Mouse (Mus musculus) hindbrain, embryonic 14.5 days (tissue): ENCODE results near the gene Nlrc3. TPM values are rescaled to one million over a fixed set of nuclear protein-coding genes. Genes with fewer than 3 reads are reported as not detected.
"Not testable (repeated sequence)": the region's sequence is repeated elsewhere in the genome, so short reads cannot be mapped to it uniquely, and the experiment has no call there.

Experiments
- ATAC-seq: fragments of 200-750 bp; cut with Nextera tagmentation; 2 replicates; pipeline ENCODE4 v1.8.0; 2017; ENCODE audit warnings: moderate number of reproducible peaks, mild to moderate bottlenecking, moderate TSS enrichment, moderate library complexity; ENCODE audit not compliant: low FRiP score
- DNase-seq: peaks from one replicate; pipeline ENCODE4 v3.0.0-alpha.2; 2015; ENCODE audit warnings: low spot score
- H3K27ac ChIP-seq: fragments of 300-500 bp; sonication (generic); 2 replicates; pipeline ENCODE4 v1.5.1; 2014; ENCODE audit warnings: mild to moderate bottlenecking, moderate library complexity
- H3K27me3 ChIP-seq: fragments of 300-500 bp; sonication (generic); 2 replicates; pipeline ENCODE4 v1.6.1; 2014; ENCODE audit warnings: mild to moderate bottlenecking, low read length, mixed read lengths; ENCODE audit not compliant: control insufficient read depth, insufficient read depth
- H3K36me3 ChIP-seq: fragments of 300-500 bp; sonication (generic); replicated peaks from 2 replicates; pipeline ENCODE4 v1.6.1; 2014; ENCODE audit not compliant: control insufficient read depth, insufficient read depth
- H3K4me1 ChIP-seq: fragments of 300-500 bp; sonication (generic); replicated peaks from 2 replicates; pipeline ENCODE4 v1.6.1; 2014; ENCODE audit warnings: antibody characterized with exemption, low read length, mixed read lengths; ENCODE audit not compliant: control insufficient read depth, insufficient read depth
- H3K4me2 ChIP-seq: fragments of 300-500 bp; sonication (generic); replicated peaks from 2 replicates; pipeline ENCODE4 v1.6.1; 2014; ENCODE audit warnings: mild to moderate bottlenecking, moderate library complexity
- H3K4me3 ChIP-seq: fragments of 300-500 bp; sonication (generic); replicated peaks from 2 replicates; pipeline ENCODE4 v1.5.1; 2014; ENCODE audit warnings: mild to moderate bottlenecking, low read length
- H3K9ac ChIP-seq: fragments of 300-500 bp; sonication (generic); 2 replicates; pipeline ENCODE4 v1.6.1; 2014
- H3K9me3 ChIP-seq: fragments of 300-500 bp; sonication (generic); 2 replicates; pipeline ENCODE4 v1.6.1; 2016; ENCODE audit warnings: low read length; ENCODE audit not compliant: control insufficient read depth
- WGBS: fragments of 180-500 bp; shearing (Covaris S2); extraction: QIAGEN DNeasy Blood & Tissue Kit; methylation state at CpG from one replicate; pipeline ENCODE4 v1.1.7; 2014; 5-methylcytosine and 5-hydroxymethylcytosine counted together
- polyA plus RNA-seq: library from polyadenylated mRNA; unstranded; fragments of >200 nt; fragmentation: Nextera tagmentation; extraction: Ambion mirVana; gene quantifications from 2 replicates; pipeline ENCODE4 v1.2.1, GENCODE M21; 2014

Gene Nlrc3
- polyA plus RNA-seq, 1 experiment from 2014 or later, result 1.0 TPM

DNA sequence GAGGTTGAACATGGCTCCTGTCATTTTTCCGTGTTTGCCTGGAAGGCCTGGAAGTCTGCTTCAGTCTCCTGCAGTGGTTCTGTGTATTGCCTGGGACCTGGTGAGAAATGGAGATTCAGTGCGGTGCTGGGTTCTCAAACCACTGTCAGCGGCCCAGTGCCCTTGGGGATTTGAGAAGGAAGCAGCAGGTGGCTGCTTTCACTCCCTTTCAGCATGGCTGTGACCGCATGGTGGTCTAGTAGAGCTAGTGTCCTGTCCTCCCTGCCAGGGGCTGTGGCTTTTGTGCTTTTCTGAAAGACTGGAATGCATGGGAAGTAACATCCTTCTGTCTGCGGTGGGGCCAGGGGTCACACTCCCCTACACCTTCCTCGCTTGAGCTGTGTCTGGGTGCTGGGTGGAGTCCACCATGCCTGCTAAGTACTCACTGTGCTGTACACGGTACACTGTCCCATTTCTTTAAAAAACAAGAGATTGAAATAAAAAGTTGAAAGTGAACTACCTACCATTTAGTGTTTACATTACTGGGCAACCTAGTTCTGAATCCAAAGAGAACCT, 6.8 kb upstream of the Nlrc3 start:
- H3K4me1 ChIP-seq, result no peaks in the 10 kb centered on the region
- DNase-seq (no peak), ATAC-seq (no peak)
- H3K27ac ChIP-seq, result no peak overlapping the region
- H3K36me3 ChIP-seq, result peaks cover 100% of the 10 kb centered on the region
- no peak overlapping the region for H3K4me3 ChIP-seq
- WGBS, result 40% methylated on average over 7 of the region's 7 CpGs
- H3K4me2 ChIP-seq, result no peak overlapping the region
- H3K27me3 ChIP-seq, result no peaks in the 10 kb centered on the region
- no peak overlapping the region for H3K9ac ChIP-seq
- H3K9me3 ChIP-seq, result no peaks in the 10 kb centered on the region

DNA sequence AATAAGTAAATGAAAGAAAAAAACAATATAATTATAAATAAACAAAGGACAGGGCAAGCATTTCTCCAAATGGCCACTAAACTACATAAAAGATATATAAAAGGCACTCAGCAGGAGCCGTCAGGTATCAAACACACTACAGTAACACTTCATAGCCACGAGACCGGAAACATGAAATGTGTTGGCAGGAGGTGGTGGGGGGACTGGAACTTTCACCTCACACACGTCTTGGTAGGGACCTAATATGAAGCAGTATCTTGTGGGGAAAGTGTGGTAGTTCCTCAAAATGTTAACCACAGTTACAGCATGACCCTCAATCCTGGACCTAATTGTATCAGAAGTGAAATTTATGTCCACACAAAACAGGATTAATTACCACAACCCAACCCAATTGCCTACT, 5.7 kb upstream of the Nlrc3 start:
- Histone ChIP-seq H3K9me3 (no peaks in the 10 kb centered on the region), H3K27ac (no peak overlapping the region), H3K36me3 (peaks cover 97% of the 10 kb centered on the region), H3K4me2 (no peak overlapping the region), H3K4me1 (no peaks in the 10 kb centered on the region), H3K9ac (no peak overlapping the region), H3K27me3 (no peaks in the 10 kb centered on the region), H3K4me3 (no peak overlapping the region)
- DNase-seq, result no peak
- no peak for ATAC-seq
- WGBS, result 95% methylated on average over 4 of the region's 4 CpGs

DNA sequence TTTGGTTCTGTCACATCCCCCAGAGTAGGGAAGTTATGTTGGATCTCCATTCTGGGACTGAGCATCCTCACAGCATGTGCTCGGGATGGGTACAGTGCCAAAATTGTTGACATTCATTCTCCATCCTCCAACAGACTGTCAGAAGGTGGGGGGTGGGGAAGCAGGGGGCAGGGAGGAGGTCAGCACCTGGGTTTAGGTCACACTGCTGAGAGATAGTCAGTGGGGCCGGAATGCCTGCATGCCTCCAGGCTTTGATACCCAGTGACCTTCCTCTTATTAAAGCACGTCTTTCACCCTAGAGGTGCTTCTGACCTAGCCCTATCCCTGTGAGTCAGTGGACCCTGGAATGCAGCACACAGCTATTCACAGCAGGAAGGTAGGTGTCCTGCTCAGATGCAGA, 280 bp upstream of the Nlrc3 start:
- Histone ChIP-seq H3K27ac (no peak overlapping the region), H3K4me2 (no peak overlapping the region), H3K9me3 (no peaks in the 10 kb centered on the region), H3K4me3 (no peak overlapping the region), H3K36me3 (peaks cover 42% of the 10 kb centered on the region), H3K9ac (no peak overlapping the region), H3K4me1 (no peaks in the 10 kb centered on the region), H3K27me3 (no peaks in the 10 kb centered on the region)
- WGBS, result 43% methylated on average over 3 of the region's 3 CpGs
- DNase-seq, result no peak
- no peak for ATAC-seq

DNA sequence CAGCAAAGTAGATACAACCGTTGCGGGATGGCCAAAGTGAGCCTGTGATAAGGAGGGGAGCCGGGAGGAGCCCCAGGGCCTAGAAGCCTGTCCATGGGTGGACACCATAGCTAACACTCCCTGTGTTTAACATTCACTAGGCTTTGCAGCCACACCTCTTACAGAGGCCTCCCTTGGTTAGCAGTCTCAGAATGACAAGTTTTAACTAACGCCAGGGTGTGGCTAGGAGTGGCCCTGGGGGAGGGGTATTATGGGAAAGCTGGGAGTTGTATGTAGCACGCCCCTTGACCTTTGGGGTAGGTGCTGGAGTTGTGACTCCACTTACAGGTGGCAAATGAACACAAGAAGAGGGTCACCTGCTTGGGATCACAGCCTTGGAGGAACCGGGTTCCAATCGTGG, 774 bp downstream of the Nlrc3 start:
- ATAC-seq, result no peak; the same call in 1 of the 2 replicates
- Histone ChIP-seq H3K36me3 (peaks cover 32% of the 10 kb centered on the region), H3K4me2 (no peak overlapping the region), H3K27ac (no peak overlapping the region), H3K4me1 (no peaks in the 10 kb centered on the region), H3K9me3 (no peaks in the 10 kb centered on the region), H3K4me3 (no peak overlapping the region), H3K27me3 (no peaks in the 10 kb centered on the region), H3K9ac (no peak overlapping the region)
- no peak for DNase-seq
- WGBS, result 91% methylated on average over 7 of the region's 7 CpGs

DNA sequence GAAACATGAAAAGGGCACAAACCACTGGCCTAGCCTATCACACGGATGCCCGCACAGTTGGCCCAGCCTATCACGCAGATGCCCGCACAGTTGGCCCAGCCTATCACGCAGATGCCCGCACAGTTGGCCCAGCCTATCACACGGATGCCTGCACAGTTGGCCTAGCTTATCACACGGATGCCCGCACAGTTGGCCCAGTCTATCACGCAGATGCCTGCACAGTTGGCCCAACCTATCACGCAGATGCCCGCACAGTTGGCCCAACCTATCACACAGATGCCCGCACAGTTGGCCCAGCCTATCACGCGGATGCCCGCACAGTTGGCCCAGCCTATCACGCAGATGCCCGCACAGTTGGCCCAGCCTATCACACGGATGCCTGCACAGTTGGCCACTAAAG, 2.0 kb downstream of the Nlrc3 start:
- H3K4me1 ChIP-seq, H3K27me3 ChIP-seq, H3K4me3 ChIP-seq, H3K9ac ChIP-seq, H3K9me3 ChIP-seq, H3K27ac ChIP-seq, DNase-seq, H3K4me2 ChIP-seq, ATAC-seq: not testable (repeated sequence)
- peaks cover 20% of the 10 kb centered on the region for H3K36me3 ChIP-seq
- WGBS, result 89% methylated on average over 19 of the region's 19 CpGs

DNA sequence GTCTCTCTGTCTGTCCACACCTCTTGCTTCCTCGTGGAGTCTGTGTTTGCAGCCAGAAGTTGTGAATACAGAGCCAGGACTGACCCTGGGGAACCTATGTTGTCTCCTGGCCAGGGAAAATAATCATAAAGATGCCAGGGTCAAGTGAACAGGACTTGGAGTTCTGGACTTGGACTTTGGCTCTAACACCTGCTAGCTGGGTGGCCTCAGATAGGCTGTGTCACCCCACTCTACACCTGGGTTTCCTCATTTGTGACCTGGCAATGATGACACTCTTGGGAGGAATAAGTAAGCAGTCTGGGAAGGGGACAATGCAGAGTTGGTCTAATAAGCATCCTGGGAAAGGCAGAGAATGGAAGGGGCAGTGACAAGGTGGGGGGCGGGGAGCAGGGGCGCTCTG, 10.9 kb downstream of the Nlrc3 start:
- no peaks in the 10 kb centered on the region for H3K9me3 ChIP-seq
- H3K27me3 ChIP-seq, result no peaks in the 10 kb centered on the region
- H3K4me1 ChIP-seq, result no peaks in the 10 kb centered on the region
- 80% methylated on average over 3 of the region's 3 CpGs for WGBS
- no peak overlapping the region for H3K9ac ChIP-seq
- DNase-seq (no peak), ATAC-seq (no peak)
- no peak overlapping the region for H3K4me2 ChIP-seq
- no peaks in the 10 kb centered on the region for H3K36me3 ChIP-seq
- no peak overlapping the region for H3K4me3 ChIP-seq
- H3K27ac ChIP-seq, result no peak overlapping the region

DNA sequence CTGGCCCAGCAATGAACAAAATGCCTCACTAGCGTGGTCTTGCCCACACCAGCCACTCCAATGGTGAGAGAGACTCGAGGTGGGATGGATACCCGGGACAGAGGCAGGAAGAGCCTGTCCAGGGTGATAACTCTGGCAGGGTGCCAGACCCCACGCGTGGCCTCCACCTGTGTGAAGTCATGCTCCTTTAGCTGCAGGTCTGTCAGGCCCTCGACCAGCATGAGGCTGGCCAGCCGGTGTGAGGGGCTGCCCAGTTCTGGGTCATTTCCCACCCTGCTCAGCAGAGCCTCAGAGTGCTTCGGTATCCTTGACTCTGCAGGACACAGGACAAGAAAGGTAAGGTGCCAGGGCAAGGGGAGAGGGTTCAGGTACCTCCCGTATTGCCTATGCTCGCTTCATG, 11.4 kb downstream of the Nlrc3 start:
- Histone ChIP-seq H3K9ac (no peak overlapping the region), H3K4me3 (no peak overlapping the region), H3K27ac (no peak overlapping the region), H3K27me3 (no peaks in the 10 kb centered on the region), H3K4me2 (no peak overlapping the region), H3K36me3 (no peaks in the 10 kb centered on the region), H3K4me1 (no peaks in the 10 kb centered on the region), H3K9me3 (no peaks in the 10 kb centered on the region)
- ATAC-seq (no peak), DNase-seq (no peak)
- 87% methylated on average over 10 of the region's 10 CpGs for WGBS

DNA sequence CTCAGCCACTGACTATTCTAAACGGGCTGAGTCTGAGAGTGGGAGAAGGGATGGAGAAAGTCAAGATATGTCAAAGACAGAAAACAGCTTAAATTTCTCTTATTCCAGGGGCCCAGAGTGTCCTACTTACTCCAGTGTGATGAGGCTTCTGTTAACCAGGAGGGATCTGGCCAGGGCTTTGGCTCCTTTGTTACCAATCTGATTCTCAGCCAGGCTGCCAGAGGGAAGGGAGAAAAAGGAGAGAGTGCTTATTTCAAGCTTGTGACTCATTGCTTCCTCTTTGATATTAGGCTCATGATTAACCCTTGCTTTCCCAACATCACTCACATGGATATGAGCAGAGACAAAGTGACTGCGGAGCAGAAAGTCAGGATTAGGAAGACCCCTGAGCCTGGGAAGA, 17.2 kb downstream of the Nlrc3 start:
- no peaks in the 10 kb centered on the region for H3K36me3 ChIP-seq
- H3K4me2 ChIP-seq, result no peak overlapping the region
- 81% methylated on average over 2 of the region's 2 CpGs for WGBS
- no peaks in the 10 kb centered on the region for H3K4me1 ChIP-seq
- DNase-seq (no peak), ATAC-seq (no peak)
- no peak overlapping the region for H3K9ac ChIP-seq
- no peak overlapping the region for H3K27ac ChIP-seq
- no peaks in the 10 kb centered on the region for H3K9me3 ChIP-seq
- H3K27me3 ChIP-seq, result no peaks in the 10 kb centered on the region
- no peak overlapping the region for H3K4me3 ChIP-seq

DNA sequence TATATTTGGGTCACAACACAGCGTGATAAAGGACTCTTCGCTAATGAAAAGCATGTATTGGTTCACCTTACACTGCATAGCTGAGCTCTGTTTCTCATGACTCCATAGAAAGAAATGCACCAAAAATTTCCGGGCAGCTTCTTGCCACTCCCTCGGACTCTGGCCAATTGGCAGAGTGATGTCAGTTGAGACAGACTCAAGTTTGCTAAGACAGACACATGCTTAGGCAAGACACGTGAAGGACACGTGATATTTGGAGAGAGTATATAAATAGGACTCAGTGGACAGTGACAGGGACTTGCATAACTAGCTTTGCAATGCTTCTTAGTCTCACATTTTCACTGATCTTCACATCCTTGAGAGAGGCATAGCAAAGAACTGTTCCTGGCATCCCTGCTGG, 20.1 kb downstream of the Nlrc3 start:
- Histone ChIP-seq H3K4me1 (no peaks in the 10 kb centered on the region), H3K27me3 (no peaks in the 10 kb centered on the region)
- no peak for ATAC-seq

DNA sequence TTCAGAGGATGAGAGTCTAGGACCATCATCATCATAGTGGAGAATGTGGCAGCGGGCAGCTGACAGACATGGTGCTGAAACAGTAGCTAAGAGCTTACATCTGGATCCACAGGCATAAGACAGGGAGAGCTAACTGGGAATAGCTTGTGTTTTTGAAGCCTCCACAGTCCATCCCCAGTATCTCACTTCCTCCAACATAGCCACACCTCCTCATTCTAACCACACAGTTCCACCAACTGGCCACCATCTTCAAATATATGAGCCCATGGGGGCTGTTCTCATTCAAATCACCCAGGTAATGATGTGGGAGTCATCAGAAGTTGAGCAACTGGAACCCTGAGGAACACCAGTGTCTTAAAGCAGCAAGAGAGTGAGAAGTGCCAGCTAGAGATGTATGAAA, 25.3 kb downstream of the Nlrc3 start:
- DNase-seq (no peak), ATAC-seq (no peak)
- no peaks in the 10 kb centered on the region for H3K4me1 ChIP-seq
- no peak overlapping the region for H3K27ac ChIP-seq
- H3K4me2 ChIP-seq, result no peak overlapping the region
- H3K27me3 ChIP-seq, result no peaks in the 10 kb centered on the region
- no peaks in the 10 kb centered on the region for H3K9me3 ChIP-seq
- H3K36me3 ChIP-seq, result no peaks in the 10 kb centered on the region
- no peak overlapping the region for H3K4me3 ChIP-seq
- WGBS, result 93% methylated on average over 1 of the region's 1 CpGs
- H3K9ac ChIP-seq, result no peak overlapping the region

More for the DNA sequence above, 20.1 kb downstream of the Nlrc3 start:
- 81% methylated on average over 6 of the region's 6 CpGs for WGBS
- Histone ChIP-seq H3K36me3 (no peaks in the 10 kb centered on the region), H3K4me2 (no peak overlapping the region), H3K4me3 (no peak overlapping the region), H3K9me3 (no peaks in the 10 kb centered on the region), H3K9ac (no peak overlapping the region), H3K27ac (no peak overlapping the region)
- DNase-seq, result no peak
